Mouse (Mus musculus) lung, postnatal 0 days (tissue): Measurements from ENCODE around the gene Gmeb2.

ENCODE experiments used
- CTCF ChIP-seq: IDR thresholded peaks from 2 replicates; pipeline ENCODE4 v1.5.1; 2016; ENCODE audit warnings: antibody characterized with exemption, mild to moderate bottlenecking
- EP300 ChIP-seq: IDR thresholded peaks from 2 replicates; pipeline ENCODE4 v1.6.1; 2016; ENCODE audit warnings: antibody characterized with exemption, mild to moderate bottlenecking, control low read depth

GRCm38 (mm10) chr2:181227122-181227521 lies 60.7 kb downstream of the Gmeb2 start:
- TF ChIP-seq CTCF: no peak
- no peak for TF ChIP-seq EP300
